In the genomic region with DNA sequence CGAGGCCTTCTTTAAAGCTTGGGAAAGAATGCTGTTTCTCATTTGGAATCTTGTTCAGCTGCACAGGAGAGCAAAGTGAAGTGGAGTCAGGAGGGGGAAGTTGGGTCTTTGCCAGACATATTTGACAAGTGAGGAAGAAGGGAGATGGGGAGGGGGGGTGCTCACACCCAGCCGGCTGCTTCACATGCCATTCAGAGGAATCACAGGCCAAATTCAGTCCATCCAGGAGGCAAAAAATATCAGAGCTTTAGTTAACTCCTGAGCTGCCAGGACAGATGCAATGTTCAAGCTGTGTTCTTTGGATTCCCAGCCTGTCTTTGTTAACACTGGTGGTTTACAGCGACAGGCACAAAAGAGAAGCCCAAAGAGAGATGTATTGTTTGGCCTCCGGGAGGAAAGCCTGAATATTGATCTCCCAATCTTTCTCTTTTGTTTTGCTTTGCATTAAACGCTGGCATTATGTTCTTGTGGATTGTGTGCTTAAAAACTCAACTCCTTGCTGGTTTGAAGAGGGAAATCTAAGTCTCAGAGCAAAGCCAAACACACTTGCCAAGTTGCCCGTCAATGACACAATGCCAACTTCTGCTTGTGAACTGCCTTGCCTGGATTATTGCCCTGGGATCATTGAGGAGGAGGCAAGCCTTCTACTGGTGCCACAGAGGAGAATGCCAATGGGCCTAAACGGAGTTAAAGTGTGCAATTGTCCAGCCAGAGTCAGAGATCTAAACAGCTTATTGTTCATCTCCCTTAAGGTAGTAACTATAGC, we compare ENCODE assay signal across 8 mouse cellular contexts.
DNase-seq lines count a peak whose midpoint lies in the region; ATAC-seq and TF ChIP-seq lines count a peak whose summit lies in the region.
"Had no signal": no experiment of that assay in that cellular context is flagged by ENCODE, and none has a peak within 500 bp of the region (broad histone marks: within the 10 kb centered on the region; RNA-seq: fewer than 3 reads in every experiment).

No protein-coding gene starts in this region.

- intact Hi-C loops in left cerebral cortex, postnatal 14 days (cut with DNase I), result loop anchor here (5.0 kb wide), 1 partner anchor 207 kb away; no protein-coding TSS in a partner anchor

- H3K4me1 ChIP-seq in embryonic facial prominence, embryonic 11.5 days (ENCODE audit: control insufficient read depth, insufficient read depth, low read length), result no peaks in the 10 kb centered on the region
- peaks cover 29% of the 10 kb centered on the region for H3K4me1 ChIP-seq in heart, embryonic 12.5 days (replicated peaks)
- H3K4me1 ChIP-seq in thymus, adult 2 months (replicated peaks; ENCODE audit: control insufficient read depth, insufficient read depth, low read length), result no peaks in the 10 kb centered on the region
- H3K4me1 ChIP-seq: liver, embryonic 15.5 days had no signal

- H3K36me3 ChIP-seq in embryonic facial prominence, embryonic 11.5 days (replicated peaks; ENCODE audit: control insufficient read depth, insufficient read depth, low read depth, low read length), result no peaks in the 10 kb centered on the region
- no peaks in the 10 kb centered on the region for H3K36me3 ChIP-seq in heart, embryonic 12.5 days
- no peaks in the 10 kb centered on the region for H3K36me3 ChIP-seq in thymus, adult 2 months (ENCODE audit: control insufficient read depth, insufficient read depth, low read length)
- H3K36me3 ChIP-seq: liver, embryonic 15.5 days had no signal

- H3K27ac ChIP-seq in embryonic facial prominence, embryonic 11.5 days (replicated peaks; ENCODE audit: low read depth, low read length), result no peak overlapping the region; the same call in 1 of the 2 replicates
- H3K27ac ChIP-seq in heart, embryonic 12.5 days (ENCODE audit: poor library complexity, severe bottlenecking), result peak overlapping the region; percentile 88
- no peak overlapping the region for H3K27ac ChIP-seq in thymus, adult 2 months (ENCODE audit: control insufficient read depth, insufficient read depth, low read length)
- H3K27ac ChIP-seq: liver, embryonic 15.5 days had no signal

- peak; percentile 72; the same call in 1 of the 2 replicates for ATAC-seq in embryonic facial prominence, embryonic 11.5 days (replicated peaks; ENCODE audit: insufficient number of reproducible peaks, low FRiP score, low TSS enrichment, low read depth)
- ATAC-seq in heart, embryonic 12.5 days (ENCODE audit: insufficient number of reproducible peaks, low FRiP score), result peak; percentile 83

- no peak for TF ChIP-seq POLR2A in thymus, adult 2 months (IDR thresholded peaks at IDR 0.05; ENCODE audit: control insufficient read depth, extremely low read depth, insufficient read depth, low read length, poor library complexity)

- no peak overlapping the region for H3K9ac ChIP-seq in embryonic facial prominence, embryonic 11.5 days (replicated peaks; ENCODE audit: low read length)
- no peak overlapping the region for H3K9ac ChIP-seq in heart, embryonic 12.5 days
- H3K9ac ChIP-seq: liver, embryonic 15.5 days had no signal

- TF ChIP-seq CTCF in thymus, adult 2 months (IDR thresholded peaks at IDR 0.05; ENCODE audit: borderline replicate concordance, control insufficient read depth, extremely low read depth, insufficient read depth, low read length, poor library complexity), result no peak

- WGBS in embryonic facial prominence, embryonic 11.5 days, result 23% methylated on average over 7 of the region's 7 CpGs
- 20% methylated on average over 7 of the region's 7 CpGs for WGBS in heart, embryonic 12.5 days
- whole genome bisulfite sequencing in thymus, adult 2 months, result 74% methylated on average over 7 of the region's 7 CpGs

- H3K4me3 ChIP-seq in embryonic facial prominence, embryonic 11.5 days (ENCODE audit: low read depth, low read length), result no peak overlapping the region
- no peak overlapping the region for H3K4me3 ChIP-seq in heart, embryonic 12.5 days
- H3K4me3 ChIP-seq in thymus, adult 2 months (ENCODE audit: control insufficient read depth, insufficient read depth, low read length), result no peak overlapping the region
- H3K4me3 ChIP-seq: liver, embryonic 15.5 days had no signal

- H3K27me3 ChIP-seq in embryonic facial prominence, embryonic 11.5 days (ENCODE audit: control insufficient read depth, insufficient read depth, low read length), result no peaks in the 10 kb centered on the region
- H3K27me3 ChIP-seq in heart, embryonic 12.5 days (replicated peaks), result no peaks in the 10 kb centered on the region
- H3K27me3 ChIP-seq in thymus, adult 2 months (ENCODE audit: control insufficient read depth, insufficient read depth, low read length), result no peaks in the 10 kb centered on the region
- H3K27me3 ChIP-seq: liver, embryonic 15.5 days had no signal

- no peak overlapping the region for H3K4me2 ChIP-seq in embryonic facial prominence, embryonic 11.5 days (ENCODE audit: low read depth, low read length)
- no peak overlapping the region for H3K4me2 ChIP-seq in heart, embryonic 12.5 days
- H3K4me2 ChIP-seq: liver, embryonic 15.5 days had no signal

- peak; percentile 68 for DNase-seq in urinary bladder, postnatal 14 days (ENCODE audit: low spot score)
- DNase-seq in urinary bladder, adult 2 months (ENCODE audit: low spot score), result no peak
- DNase-seq in embryonic facial prominence, embryonic 11.5 days (ENCODE audit: low spot score), result peak; percentile 74
- DNase-seq in left cerebral cortex, postnatal 14 days (ENCODE audit: low spot score in 2 of 2), result peak; percentile 63 to 66
- DNase-seq in neural tube, embryonic 10.5 days (ENCODE audit: extremely low spot score, low spot score), result peak; percentile 37
- no peak for DNase-seq in thymus, adult 2 months

- no peaks in the 10 kb centered on the region for H3K9me3 ChIP-seq in embryonic facial prominence, embryonic 11.5 days (replicated peaks; ENCODE audit: control insufficient read depth, low read length)
- H3K9me3 ChIP-seq in heart, embryonic 12.5 days (replicated peaks), result peaks cover 4% of the 10 kb centered on the region; the same call in 1 of the 2 replicates
- H3K9me3 ChIP-seq: liver, embryonic 15.5 days had no signal

Comparison
In these comparisons a context has a peak if more than half of its experiments do, and no peak if none do; other contexts are left out.
1. DNase-seq: peak in urinary bladder, postnatal 14 days (single experiment), embryonic facial prominence, embryonic 11.5 days (single experiment), left cerebral cortex, postnatal 14 days (2 of 2) and neural tube, embryonic 10.5 days (single experiment); none in urinary bladder, adult 2 months (single experiment) and thymus, adult 2 months (single experiment).